In the genomic region with DNA sequence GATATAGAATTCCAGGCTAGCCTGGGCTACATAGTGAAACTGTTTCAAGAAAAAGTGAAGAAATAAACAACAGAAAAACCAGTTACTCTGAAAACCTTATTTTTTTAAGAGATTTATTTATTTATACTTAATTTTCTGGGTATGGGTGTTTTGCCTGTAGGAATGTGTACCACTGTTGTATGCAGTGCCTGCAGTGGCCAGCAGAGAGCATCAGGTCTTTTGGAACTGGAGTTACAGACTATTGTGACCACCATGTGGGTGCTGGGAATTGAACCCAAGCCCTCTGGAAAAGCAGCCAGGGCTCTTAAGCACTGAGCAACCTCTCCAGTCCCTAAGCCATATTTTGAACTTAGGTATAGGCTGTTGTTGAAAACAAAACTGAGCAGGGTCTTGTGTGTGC, we compare ENCODE assay signal across 27 mouse cellular contexts. TPM values are rescaled to one million over a fixed set of nuclear protein-coding genes. Genes with fewer than 3 reads are reported as not detected.
DNase-seq lines count a peak whose midpoint lies in the region; ATAC-seq and TF ChIP-seq lines count a peak whose summit lies in the region.
"Had no signal": no experiment of that assay in that cellular context is flagged by ENCODE, and none has a peak within 500 bp of the region (broad histone marks: within the 10 kb centered on the region; RNA-seq: fewer than 3 reads in every experiment).

No protein-coding gene starts in this region.

- ATAC-seq in kidney, postnatal 0 days (replicated peaks; ENCODE audit: low FRiP score, low read depth) = no peak
- no peak for ATAC-seq in frontal cortex, adult (ENCODE audit: low TSS enrichment)
- ATAC-seq: forebrain, embryonic 16.5 days; hindbrain, postnatal 0 days had no signal

- TF ChIP-seq EP300 in MEL (IDR thresholded peaks at IDR 0.05; ENCODE audit: low read depth in 1 of 2, low read length in 2 of 2) = no peak

- TF ChIP-seq RAD21 in MEL (IDR thresholded peaks at IDR 0.05; ENCODE audit: low read depth, low read length) = no peak; the same call in 1 of the 2 replicates

- no peaks in the 10 kb centered on the region for H3K36me3 ChIP-seq in kidney, postnatal 0 days (ENCODE audit: insufficient read depth, low read length)
- H3K36me3 ChIP-seq in kidney, adult 2 months (ENCODE audit: control insufficient read depth, insufficient read depth, low read length) = no peaks in the 10 kb centered on the region
- H3K36me3 ChIP-seq in E14TG2a.4 (ENCODE audit: insufficient read depth, low read length) (no peaks in the 10 kb centered on the region), MEL (ENCODE audit: control insufficient read depth in 1 of 2, insufficient read depth in 2 of 2, low read length in 2 of 2) (no peaks in the 10 kb centered on the region)
- H3K36me3 ChIP-seq: embryonic facial prominence, embryonic 15.5 days; G1E; heart, embryonic 15.5 days; hindbrain, embryonic 13.5 days had no signal

- H3K27ac ChIP-seq in kidney, postnatal 0 days = no peak overlapping the region
- no peak overlapping the region for H3K27ac ChIP-seq in kidney, adult 2 months (ENCODE audit: insufficient read depth, low read depth, low read length)
- H3K27ac ChIP-seq in MEL (ENCODE audit: control insufficient read depth, low read depth, low read length) = no peak overlapping the region
- peak overlapping the region; percentile 8; the same call in 1 of the 2 replicates for H3K27ac ChIP-seq in bone marrow, adult 2 months (ENCODE audit: control insufficient read depth, insufficient read depth, low read depth, low read length, poor library complexity)
- H3K27ac ChIP-seq: embryonic facial prominence, embryonic 15.5 days; heart, embryonic 15.5 days; hindbrain, embryonic 13.5 days; hindbrain, postnatal 0 days had no signal

- TF ChIP-seq POLR2A in kidney, adult 2 months (IDR thresholded peaks at IDR 0.05; ENCODE audit: low read depth, low read length) = no peak
- no peak for TF ChIP-seq POLR2A in MEL (IDR thresholded peaks at IDR 0.05; ENCODE audit: control insufficient read depth in 1 of 2, insufficient read depth in 1 of 2, low read depth in 1 of 2, low read length in 2 of 2, poor library complexity in 1 of 2)
- no peak for TF ChIP-seq POLR2A in bone marrow, adult 2 months (IDR thresholded peaks at IDR 0.05; ENCODE audit: borderline replicate concordance, control insufficient read depth, low read depth, low read length)

- no peak overlapping the region for H3K9ac ChIP-seq in kidney, postnatal 0 days (ENCODE audit: low read depth, low read length)
- no peak overlapping the region for H3K9ac ChIP-seq in MEL (ENCODE audit: control insufficient read depth, low read depth, low read length, poor library complexity, severe bottlenecking)
- H3K9ac ChIP-seq: embryonic facial prominence, embryonic 15.5 days; heart, embryonic 15.5 days; hindbrain, embryonic 13.5 days had no signal

- H3K4me3 ChIP-seq in kidney, postnatal 0 days (replicated peaks; ENCODE audit: low read depth, low read length) = no peak overlapping the region
- no peak overlapping the region for H3K4me3 ChIP-seq in kidney, adult 2 months (ENCODE audit: insufficient read depth, low read depth, low read length)
- H3K4me3 ChIP-seq in E14TG2a.4 (replicated peaks; ENCODE audit: low read length) (no peak overlapping the region), MEL (ENCODE audit: control insufficient read depth in 1 of 2, insufficient read depth in 1 of 2, low read depth in 2 of 2, low read length in 2 of 2) (no peak overlapping the region)
- no peak overlapping the region for H3K4me3 ChIP-seq in bone marrow, adult 2 months (replicated peaks; ENCODE audit: control insufficient read depth, low read depth, low read length)
- H3K4me3 ChIP-seq: embryonic facial prominence, embryonic 15.5 days; erythroblast, embryonic 14.5 days; heart, embryonic 15.5 days; hindbrain, embryonic 13.5 days had no signal

- no peaks in the 10 kb centered on the region for H3K9me3 ChIP-seq in kidney, postnatal 0 days (replicated peaks; ENCODE audit: low read length)
- H3K9me3 ChIP-seq in E14TG2a.4 (ENCODE audit: low read length) = peaks cover 8% of the 10 kb centered on the region; the same call in 1 of the 2 replicates
- no peaks in the 10 kb centered on the region for H3K9me3 ChIP-seq in MEL (replicated peaks; ENCODE audit: insufficient read depth, low read length)
- H3K9me3 ChIP-seq: embryonic facial prominence, embryonic 15.5 days; G1E; heart, embryonic 15.5 days; hindbrain, embryonic 13.5 days had no signal

- H3K27me3 ChIP-seq in kidney, postnatal 0 days (ENCODE audit: insufficient read depth, low read length) = no peaks in the 10 kb centered on the region
- H3K27me3 ChIP-seq in kidney, adult 2 months (replicated peaks; ENCODE audit: control insufficient read depth, insufficient read depth, low read length) = no peaks in the 10 kb centered on the region
- H3K27me3 ChIP-seq in E14TG2a.4 (ENCODE audit: insufficient read depth, low read length) (no peaks in the 10 kb centered on the region), MEL (ENCODE audit: control insufficient read depth in 1 of 2, insufficient read depth in 2 of 2, low read length in 2 of 2) (no peaks in the 10 kb centered on the region)
- H3K27me3 ChIP-seq: CH12.LX; embryonic facial prominence, embryonic 15.5 days; heart, embryonic 15.5 days; hindbrain, embryonic 13.5 days had no signal

- no peak overlapping the region for H3K4me2 ChIP-seq in kidney, postnatal 0 days (ENCODE audit: low read length)
- H3K4me2 ChIP-seq: embryonic facial prominence, embryonic 15.5 days; heart, embryonic 11.5 days; heart, embryonic 15.5 days; hindbrain, embryonic 13.5 days had no signal

- DNase-seq in kidney, postnatal 0 days (ENCODE audit: low spot score) = no peak
- DNase-seq in kidney, adult 2 months = no peak
- DNase-seq in MEL (ENCODE audit: low read depth, low spot score) = no peak
- no peak for DNase-seq in embryo, embryonic 10 days (ENCODE audit: low spot score)
- DNase-seq: adrenal gland, postnatal 10 days; cerebellum, adult 2 months; cerebellum, postnatal 10 days; embryo, embryonic 11 days; gastrocnemius, postnatal 36 days; heart, postnatal 14 days; kidney, adult 11 months had no signal

- no peaks in the 10 kb centered on the region for H3K79me2 ChIP-seq in MEL (ENCODE audit: control insufficient read depth, insufficient read depth, low read length, poor library complexity)

- TF ChIP-seq CTCF in kidney, postnatal 0 days (IDR thresholded peaks at IDR 0.05; ENCODE audit: low read depth) = peak; percentile 4; the same call in 1 of the 2 replicates
- TF ChIP-seq CTCF in kidney, adult 2 months (conservative IDR thresholded peaks at IDR 0.05; ENCODE audit: insufficient read depth, insufficient read length, low read depth, low read length) = no peak
- TF ChIP-seq CTCF in E14TG2a.4 (conservative IDR thresholded peaks at IDR 0.05; ENCODE audit: low read length) (peak; percentile 36), MEL (IDR thresholded peaks at IDR 0.05 in 2 of 3, conservative IDR thresholded peaks at IDR 0.05 in 1 of 3; ENCODE audit: control insufficient read depth in 1 of 3, insufficient read depth in 1 of 3, low read depth in 2 of 3, low read length in 3 of 3, poor library complexity in 1 of 3, severe bottlenecking in 1 of 3) (peak; percentile 17 to 32 (median 25); a peak in 5 of 6 replicates)
- no peak for TF ChIP-seq CTCF in bone marrow, adult 2 months (IDR thresholded peaks at IDR 0.05; ENCODE audit: control insufficient read depth, insufficient read depth, low read length)

- no peaks in the 10 kb centered on the region for H3K4me1 ChIP-seq in kidney, postnatal 0 days (replicated peaks; ENCODE audit: insufficient read depth, low read length)
- H3K4me1 ChIP-seq in kidney, adult 2 months (ENCODE audit: control insufficient read depth, insufficient read depth, low read length) = peaks cover 2% of the 10 kb centered on the region; the same call in 1 of the 2 replicates
- H3K4me1 ChIP-seq in E14TG2a.4 (replicated peaks; ENCODE audit: low read depth, low read length) = peaks cover 23% of the 10 kb centered on the region
- H3K4me1 ChIP-seq in MEL (ENCODE audit: control insufficient read depth in 1 of 2, insufficient read depth in 2 of 2, low read length in 2 of 2) = no peaks in the 10 kb centered on the region
- peaks cover 3% of the 10 kb centered on the region for H3K4me1 ChIP-seq in bone marrow, adult 2 months (ENCODE audit: control insufficient read depth, insufficient read depth, low read length)
- H3K4me1 ChIP-seq: embryonic facial prominence, embryonic 15.5 days; heart, embryonic 15.5 days; hindbrain, embryonic 13.5 days had no signal

RNA-seq across cellular contexts. Expression of a gene that starts 12.2 kb away (rescaled TPM):
- 30.2 and 33.8 TPM in 2 replicates for polyA plus RNA-seq in kidney, postnatal 0 days (2015; fragmentation: Nextera tagmentation; extraction: Ambion mirVana)
- 29.1 and 34.8 TPM in 2 replicates for polyA plus RNA-seq in kidney, adult 2 months (2012; rRNA removed)
- total RNA-seq in MEL (2012; rRNA removed) = 2.3 and 3.4 TPM in 2 replicates
- polyA plus RNA-seq in MEL (2012; ENCODE audit: insufficient read depth in 1 of 2, insufficient read length in 2 of 2, low read depth in 1 of 2, low replicate concordance in 2 of 2, missing spikeins in 1 of 2) = 1 to 10 TPM in 1 of 2 experiments, not detected in 1; 4.6 TPM
- polyA plus RNA-seq in bone marrow, adult 2 months (2011; ENCODE audit: insufficient read depth, insufficient read length, low replicate concordance, missing spikeins) = 1.9 and 4.7 TPM in 2 replicates

RNA-seq across cellular contexts. Expression of a gene that starts 12.2 kb away (rescaled TPM):
- 43.8 and 49.6 TPM in 2 replicates for polyA plus RNA-seq in kidney, postnatal 0 days (2015; fragmentation: Nextera tagmentation; extraction: Ambion mirVana)
- 20.1 and 30.2 TPM in 2 replicates for polyA plus RNA-seq in kidney, adult 2 months (2012; rRNA removed)
- 2.1 and 2.9 TPM in 2 replicates for total RNA-seq in MEL (2012; rRNA removed)
- polyA plus RNA-seq in MEL (2012; ENCODE audit: insufficient read depth in 1 of 2, insufficient read length in 2 of 2, low read depth in 1 of 2, low replicate concordance in 2 of 2, missing spikeins in 1 of 2) = 10 to 100 TPM in 1 of 2 experiments, not detected in 1; 12.5 TPM
- polyA plus RNA-seq in bone marrow, adult 2 months (2011; ENCODE audit: insufficient read depth, insufficient read length, low replicate concordance, missing spikeins) = 22.6 and 65.3 TPM in 2 replicates

RNA-seq across cellular contexts. Expression of a gene that starts 14.3 kb away (rescaled TPM):
- polyA plus RNA-seq in kidney, postnatal 0 days (2015; fragmentation: Nextera tagmentation; extraction: Ambion mirVana) = not detected in 2 replicates
- not detected in 2 replicates for polyA plus RNA-seq in kidney, adult 2 months (2012; rRNA removed)
- total RNA-seq in MEL (2012; rRNA removed) = not detected in 2 replicates
- not detected for polyA plus RNA-seq in MEL (2012; ENCODE audit: insufficient read depth in 1 of 2, insufficient read length in 2 of 2, low read depth in 1 of 2, low replicate concordance in 2 of 2, missing spikeins in 1 of 2)
- not detected in 2 replicates for polyA plus RNA-seq in bone marrow, adult 2 months (2011; ENCODE audit: insufficient read depth, insufficient read length, low replicate concordance, missing spikeins)
- total RNA-seq: adrenal gland, postnatal 4 days; CH12.LX; G1E; gastrocnemius, adult 8-10 months; hematopoietic stem cell, adult 5-6 weeks; hindbrain, postnatal 0 days had no signal
- polyA plus RNA-seq: embryonic facial prominence, embryonic 15.5 days; forebrain, embryonic 16.5 days; heart, embryonic 11.5 days; heart, embryonic 15.5 days; hindbrain, embryonic 13.5 days; hindbrain, postnatal 0 days; intestine, embryonic 14.5 days had no signal

RNA-seq across cellular contexts. Expression of a gene that starts 14.4 kb away (rescaled TPM):
- polyA plus RNA-seq in kidney, postnatal 0 days (2015; fragmentation: Nextera tagmentation; extraction: Ambion mirVana) = 2.8 and 3.3 TPM in 2 replicates
- 1.1 and 1.3 TPM in 2 replicates for polyA plus RNA-seq in kidney, adult 2 months (2012; rRNA removed)
- total RNA-seq in MEL (2012; rRNA removed) = 1.0 and 1.1 TPM in 2 replicates
- polyA plus RNA-seq in MEL (2012; ENCODE audit: insufficient read depth in 1 of 2, insufficient read length in 2 of 2, low read depth in 1 of 2, low replicate concordance in 2 of 2, missing spikeins in 1 of 2) = 1 to 10 TPM in 1 of 2 experiments, not detected in 1; 2.0 TPM
- not detected in 2 replicates for polyA plus RNA-seq in bone marrow, adult 2 months (2011; ENCODE audit: insufficient read depth, insufficient read length, low replicate concordance, missing spikeins)
- polyA plus RNA-seq: erythroblast, embryonic 14.5 days; G1E had no signal

RNA-seq across cellular contexts. Expression of a gene that starts 47.5 kb away (rescaled TPM):
- polyA plus RNA-seq in kidney, postnatal 0 days (2015; fragmentation: Nextera tagmentation; extraction: Ambion mirVana) = 3.0 and 3.2 TPM in 2 replicates
- polyA plus RNA-seq in kidney, adult 2 months (2012; rRNA removed) = 0.22 and 0.38 TPM in 2 replicates
- total RNA-seq in MEL (2012; rRNA removed) = not detected in 2 replicates
- polyA plus RNA-seq in MEL (2012; ENCODE audit: insufficient read depth in 1 of 2, insufficient read length in 2 of 2, low read depth in 1 of 2, low replicate concordance in 2 of 2, missing spikeins in 1 of 2) = not detected
- 0.32 and 0.45 TPM in 2 replicates for polyA plus RNA-seq in bone marrow, adult 2 months (2011; ENCODE audit: insufficient read depth, insufficient read length, low replicate concordance, missing spikeins)
- total RNA-seq: CH12.LX; hematopoietic stem cell, adult 5-6 weeks had no signal
- polyA plus RNA-seq: erythroblast, embryonic 14.5 days; G1E had no signal

Comparison
In these comparisons a context has a peak if more than half of its experiments do, and no peak if none do; other contexts are left out.
1. CTCF ChIP-seq: peak in kidney, postnatal 0 days (single experiment), E14TG2a.4 (single experiment) and MEL (3 of 3); none in kidney, adult 2 months (single experiment) and bone marrow, adult 2 months (single experiment).